Mouse (Mus musculus) forelimb bud, embryonic 11.5 days (tissue): ENCODE data around the gene Shld1.

Source experiments
- DNase-seq: peaks from one replicate; pipeline ENCODE4 v3.0.0-alpha.2; 2012; ENCODE audit warnings: low read depth, low spot score

Gene Shld1

GRCm38 (mm10) chr2:132692320-132692719 is 5.6 kb downstream of the Shld1 start:
- DNase-seq = no peak

- DNase-seq = no peak
These were observed 7.2 kb downstream of the Shld1 start for GRCm38 (mm10) chr2:132693980-132694379.

GRCm38 (mm10) chr2:132695358-132696093 is 8.8 kb downstream of the Shld1 start:
- no peak for DNase-seq

- DNase-seq = no peak
These were observed 9.8 kb downstream of the Shld1 start for GRCm38 (mm10) chr2:132696519-132696918.

- DNase-seq = no peak
These were observed 10.5 kb downstream of the Shld1 start for GRCm38 (mm10) chr2:132697256-132697655.

GRCm38 (mm10) chr2:132697695-132698094 is 11.0 kb downstream of the Shld1 start:
- DNase-seq = no peak

GRCm38 (mm10) chr2:132698420-132698819 is 11.7 kb downstream of the Shld1 start:
- no peak for DNase-seq

- no peak for DNase-seq
These were observed 14.2 kb downstream of the Shld1 start for GRCm38 (mm10) chr2:132700921-132701320.

GRCm38 (mm10) chr2:132701451-132701886 is 14.7 kb downstream of the Shld1 start:
- DNase-seq = peak; percentile 50

GRCm38 (mm10) chr2:132705251-132705992 is 18.7 kb downstream of the Shld1 start:
- no peak for DNase-seq

GRCm38 (mm10) chr2:132706309-132706708 is 19.6 kb downstream of the Shld1 start:
- no peak for DNase-seq

GRCm38 (mm10) chr2:132710488-132710887 is 23.8 kb downstream of the Shld1 start:
- no peak for DNase-seq

GRCm38 (mm10) chr2:132712061-132712460 is 25.3 kb downstream of the Shld1 start:
- DNase-seq = no peak

GRCm38 (mm10) chr2:132714522-132714921 is 27.8 kb downstream of the Shld1 start:
- DNase-seq = no peak

GRCm38 (mm10) chr2:132714946-132715345 is 28.2 kb downstream of the Shld1 start:
- DNase-seq = no peak

- peak; percentile 9 for DNase-seq
These were observed 28.8 kb downstream of the Shld1 start for GRCm38 (mm10) chr2:132715421-132716070.

- DNase-seq = peak; percentile 35
These were observed 29.4 kb downstream of the Shld1 start for GRCm38 (mm10) chr2:132716154-132716553.

- no peak for DNase-seq
These were observed 30.3 kb downstream of the Shld1 start for GRCm38 (mm10) chr2:132716901-132717536.

GRCm38 (mm10) chr2:132717537-132717912 is 30.8 kb downstream of the Shld1 start:
- no peak for DNase-seq

GRCm38 (mm10) chr2:132720921-132721566 is 34.3 kb downstream of the Shld1 start:
- no peak for DNase-seq

- no peak for DNase-seq
These were observed 35.1 kb downstream of the Shld1 start for GRCm38 (mm10) chr2:132721844-132722243.
